Mouse (Mus musculus) left cerebral cortex, postnatal 4 days (tissue): Measurements from ENCODE around the gene Klhl24. TPM values are rescaled to one million over a fixed set of nuclear protein-coding genes. Genes with fewer than 3 reads are reported as not detected.
"Not testable (repeated sequence)": the region's sequence is repeated elsewhere in the genome, so short reads cannot be mapped to it uniquely, and the experiment has no call there.

Experiments used
- DNase-seq: peaks from one replicate; pipeline ENCODE4 v3.0.0-alpha.2; 2022
- intact Hi-C: fragments of 180-260 bp; cut with DNase I; formaldehyde crosslinking; loops from one replicate; pipeline ENCODE4 v1.15.1; 2025
- total RNA-seq, 2 experiments: library from RNA; stranded (reverse); gene quantifications; 2 replicates each; pipeline ENCODE4 v1.2.3; 2021

The Klhl24 gene
- 10 to 100 TPM; 73.1 to 73.4 TPM for total RNA-seq

DNA sequence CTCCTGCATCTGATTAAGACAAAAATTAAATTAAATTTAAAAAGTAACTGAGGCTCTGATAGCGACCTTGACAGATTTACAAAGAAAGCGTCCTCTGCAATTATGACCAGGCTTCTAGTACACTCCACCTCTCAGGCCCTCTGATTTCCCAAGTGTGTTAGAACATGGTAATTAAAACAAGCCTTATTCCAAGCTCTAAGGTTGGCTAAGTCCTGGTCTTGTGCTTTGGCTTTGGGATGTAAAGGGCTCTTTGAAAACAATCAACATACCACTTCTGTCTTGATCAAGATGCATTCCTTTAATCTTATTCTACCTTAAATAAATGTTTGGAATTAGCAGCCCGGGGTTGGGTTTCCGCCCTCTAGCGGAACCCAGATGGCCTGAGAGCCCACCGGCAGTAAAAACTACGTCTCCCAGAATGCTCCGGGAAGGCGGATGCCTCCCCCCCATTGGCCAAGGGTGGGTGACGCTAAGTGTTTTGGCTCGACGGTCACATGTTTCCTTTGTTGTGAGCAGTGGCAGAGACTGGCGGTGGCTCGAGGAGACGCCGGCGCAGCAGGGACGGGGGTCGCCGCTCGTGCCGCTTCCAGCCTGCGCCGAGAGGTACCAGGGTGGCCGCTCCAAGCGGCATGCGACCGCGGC, at the start of gene Klhl24:
Klhl24 (plus strand) TSS at position 474 of the 642 bp plus-strand sequence.
- peak; percentile 96 for DNase-seq
- intact Hi-C loops, result loop anchor here (10.0 kb wide), 1 partner anchor 372 kb away; no protein-coding TSS in a partner anchor

DNA sequence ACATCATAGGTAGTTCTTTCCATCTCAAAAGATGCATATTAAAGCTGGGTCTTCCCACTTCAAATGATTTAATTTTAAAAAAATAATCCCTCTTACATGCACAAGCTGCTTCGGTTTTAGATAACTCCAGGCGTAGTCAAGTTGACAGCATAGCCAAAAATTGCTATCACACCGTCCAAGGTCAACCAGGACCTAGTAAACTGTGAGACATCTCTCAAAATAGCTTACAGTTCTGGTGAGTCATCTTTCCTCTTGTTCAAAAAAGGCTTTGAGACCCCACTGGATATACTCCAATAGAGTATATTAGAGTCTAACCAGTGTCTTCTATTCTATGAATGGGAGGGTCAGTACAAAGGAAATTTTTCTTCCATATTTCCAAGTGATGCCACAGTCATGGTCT, 44.7 kb upstream of the Klhl24 start:
- no peak for DNase-seq
- intact Hi-C loops, result no loop called here

DNA sequence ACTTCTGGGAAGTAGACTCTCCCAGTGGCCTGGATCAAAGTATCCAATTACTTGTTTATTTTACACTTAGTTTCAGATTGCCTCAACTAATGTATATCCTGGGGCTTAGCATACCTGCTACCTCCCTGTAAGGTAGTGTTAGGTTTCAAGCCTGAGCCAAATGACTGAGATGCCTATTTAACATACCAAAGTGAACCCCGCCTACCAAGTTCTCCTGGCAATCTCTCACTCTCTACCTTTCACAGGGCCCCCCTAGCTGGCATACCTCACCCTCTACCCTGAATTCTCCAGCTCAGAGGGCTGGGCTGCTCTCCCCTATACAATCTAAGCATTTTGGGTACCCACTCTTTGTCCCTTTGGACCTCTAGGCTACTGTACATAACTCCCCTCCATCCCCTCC, 24.6 kb upstream of the Klhl24 start:
- DNase-seq, result no peak

DNA sequence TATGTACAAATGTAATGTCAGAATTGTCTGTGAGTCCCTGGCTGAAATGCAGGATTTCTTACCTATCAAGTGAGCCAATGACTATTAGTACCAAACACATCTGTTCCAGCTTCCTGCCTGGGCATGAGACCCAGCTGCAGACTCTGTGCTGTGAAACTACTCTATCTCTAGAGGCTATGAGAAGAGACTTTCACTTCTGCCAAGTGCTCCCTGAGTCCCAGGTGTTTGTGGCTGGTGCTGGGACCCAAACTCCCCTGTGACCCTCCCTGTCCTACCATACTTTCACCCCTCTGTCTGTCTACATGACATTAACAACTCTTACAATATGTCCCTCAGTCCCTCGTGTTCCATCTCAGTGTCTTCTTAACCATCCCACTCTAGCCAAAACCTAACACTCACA, 20.7 kb upstream of the Klhl24 start:
- intact Hi-C loops, result no loop called here
- DNase-seq, result no peak

More for the DNA sequence above, 24.6 kb upstream of the Klhl24 start:
- intact Hi-C loops, result no loop called here

DNA sequence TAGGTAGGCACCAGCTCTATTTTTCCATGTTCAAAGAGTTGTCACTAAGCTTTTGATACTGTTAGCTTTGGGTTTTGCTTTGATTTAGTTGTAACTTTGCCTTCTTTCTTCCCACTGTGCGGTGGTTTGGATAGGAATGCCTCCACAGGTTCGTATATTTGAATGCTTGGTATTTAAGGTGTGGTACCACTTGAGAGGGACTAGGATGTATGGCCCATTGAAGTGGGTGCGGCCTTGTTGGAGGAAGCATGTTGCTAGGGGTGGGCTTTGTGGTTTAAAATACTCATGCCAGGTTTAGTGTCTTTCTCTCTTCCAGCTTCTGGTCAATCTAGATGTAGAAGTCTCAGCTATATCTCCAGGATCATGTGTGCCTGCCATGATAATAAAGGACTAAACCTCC, 17.1 kb upstream of the Klhl24 start:
- intact Hi-C loops, result no loop called here
- no peak for DNase-seq

DNA sequence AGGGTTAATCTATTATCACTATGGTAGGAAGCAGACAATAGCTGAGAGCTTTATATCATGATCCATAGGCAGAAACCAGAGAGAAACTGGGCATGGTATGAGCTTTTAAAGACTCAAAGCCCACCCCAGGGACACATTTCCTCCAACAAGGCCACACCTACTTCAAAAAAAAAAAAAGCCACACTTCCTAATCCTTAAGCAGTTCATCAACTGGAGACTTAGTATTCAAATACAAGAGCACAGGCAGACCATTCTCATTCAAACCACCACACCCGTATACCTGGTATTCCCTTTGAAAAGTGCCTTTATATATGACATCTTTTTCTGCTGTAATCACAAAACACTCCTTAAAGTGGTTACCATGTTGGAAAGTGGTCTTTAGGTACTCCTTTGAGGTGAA, 12.7 kb upstream of the Klhl24 start:
- no peak for DNase-seq
- intact Hi-C loops, result no loop called here

DNA sequence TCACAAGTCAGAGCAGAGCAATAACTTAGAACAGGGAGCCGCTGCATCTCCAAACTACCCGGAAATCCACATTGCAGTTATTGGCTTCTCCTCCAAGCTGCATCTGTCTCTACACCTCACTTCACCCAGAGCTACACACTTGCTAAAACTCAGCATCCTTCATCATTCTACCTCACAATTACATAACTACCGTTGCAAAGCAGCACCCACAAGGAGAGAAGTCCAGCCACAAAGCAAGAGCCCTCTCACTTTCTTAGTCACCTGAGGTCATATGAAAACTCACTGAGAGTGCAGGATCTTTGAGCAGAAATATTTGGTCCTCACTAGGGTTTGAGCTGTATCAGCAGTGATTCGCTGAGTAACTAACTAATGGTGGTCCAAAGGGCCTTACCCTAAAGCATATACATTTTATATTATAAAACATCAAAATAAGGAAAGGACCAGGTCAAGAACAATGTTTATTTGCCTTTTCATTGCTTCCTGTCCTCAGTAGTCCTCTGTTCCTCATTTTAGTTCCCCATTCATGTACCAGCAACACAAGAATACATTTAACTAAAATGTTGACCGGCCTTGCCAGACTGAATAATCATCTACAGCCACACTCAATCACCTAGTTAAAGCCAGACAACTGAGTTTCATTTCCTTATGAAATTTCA, 12.0 kb upstream of the Klhl24 start:
- intact Hi-C loops, result no loop called here
- no peak for DNase-seq

DNA sequence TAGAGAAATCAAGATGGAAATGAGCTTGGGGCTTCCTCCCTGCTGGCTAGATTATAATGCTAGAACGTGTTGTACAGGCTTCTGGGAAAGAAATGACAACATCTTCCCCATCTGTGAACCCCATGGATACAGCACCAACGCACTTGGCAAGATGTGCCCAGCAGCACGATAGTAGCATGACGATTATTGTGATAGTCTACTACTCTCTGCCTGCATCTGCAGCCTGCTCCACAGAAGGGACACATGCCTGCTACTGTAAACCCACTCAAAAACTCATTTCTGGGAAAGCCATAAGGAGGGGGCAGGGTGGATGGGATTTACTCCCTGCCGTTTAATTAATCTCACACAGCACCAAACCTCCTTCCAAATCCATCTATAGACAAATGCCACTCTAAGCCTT, 10.4 kb upstream of the Klhl24 start:
- DNase-seq, result no peak
- intact Hi-C loops, result no loop called here

DNA sequence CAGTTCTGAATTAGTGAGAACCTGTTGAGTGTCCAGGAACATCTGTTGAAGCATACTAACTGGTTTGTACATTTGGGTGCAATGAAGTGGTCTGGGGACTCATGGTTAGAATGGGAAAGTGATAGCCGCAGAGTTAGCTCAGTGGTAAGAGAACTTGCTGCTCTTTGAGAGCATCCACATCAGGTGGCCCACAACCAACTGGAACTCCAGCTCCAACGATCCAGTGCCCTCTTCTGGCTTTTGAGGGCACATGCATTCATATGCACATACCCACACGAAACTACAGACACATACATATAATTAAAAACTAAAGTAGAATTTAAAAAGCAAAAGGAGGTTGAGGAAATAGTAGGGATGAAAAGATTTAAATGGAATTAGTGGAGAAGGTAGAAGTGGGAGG, 7.7 kb upstream of the Klhl24 start:
- intact Hi-C loops, result loop anchor here (10.0 kb wide), 1 partner anchor 365 kb away; no protein-coding TSS in a partner anchor
- DNase-seq, result no peak

DNA sequence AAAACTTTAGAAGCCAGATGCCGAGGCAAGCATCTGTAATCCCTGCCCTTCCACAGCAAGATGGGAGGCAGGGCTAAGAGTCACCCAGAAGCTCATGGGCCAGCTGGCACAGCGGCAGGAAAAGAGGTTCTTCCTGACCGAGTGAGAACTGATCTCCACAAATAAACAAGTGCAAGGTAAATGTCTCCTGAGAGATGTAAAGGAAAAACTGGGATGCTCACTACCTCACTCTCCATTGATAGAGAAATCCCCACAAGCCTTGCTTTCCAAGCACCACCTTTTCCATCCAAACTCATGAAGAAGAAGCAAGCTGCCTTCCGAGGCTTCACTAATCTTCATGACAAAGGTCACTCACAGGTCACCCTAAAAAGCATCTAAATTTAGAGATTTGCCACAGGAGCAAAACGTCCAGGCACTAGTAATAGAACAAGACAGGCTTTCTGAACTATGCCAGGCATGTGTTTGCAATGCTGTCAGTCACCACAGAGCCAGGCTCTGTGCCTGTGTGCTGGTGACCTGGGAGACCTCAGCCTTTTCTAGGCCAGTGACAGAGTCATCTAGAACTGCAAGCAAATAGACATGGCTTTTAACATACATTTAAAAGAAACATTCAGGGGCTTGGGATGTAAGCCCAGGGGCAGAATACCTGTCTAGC, 6.3 kb upstream of the Klhl24 start:
- intact Hi-C loops, result loop anchor here (10.0 kb wide), 1 partner anchor 366 kb away; no protein-coding TSS in a partner anchor
- DNase-seq, result no peak

DNA sequence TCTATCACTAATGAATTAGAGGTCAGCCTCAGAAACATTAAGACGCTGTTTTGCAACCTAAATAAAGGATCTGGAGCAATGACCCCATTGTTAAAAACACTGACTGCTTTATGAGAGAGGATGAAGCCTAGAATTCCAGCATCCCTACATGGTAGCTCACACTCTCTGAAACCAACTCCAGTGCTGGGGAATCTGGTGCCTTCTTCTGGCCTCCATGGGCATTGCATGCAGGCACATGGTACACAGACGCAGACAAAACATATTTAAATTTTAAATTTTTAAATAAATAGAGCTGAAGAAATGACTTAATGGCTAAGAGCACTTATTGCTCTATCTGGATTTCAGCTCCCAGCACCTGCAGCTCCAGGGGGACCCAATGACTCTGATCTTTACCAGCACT, 1.4 kb upstream of the Klhl24 start:
- intact Hi-C loops, result loop anchor here (10.0 kb wide), 1 partner anchor 371 kb away; no protein-coding TSS in a partner anchor

DNA sequence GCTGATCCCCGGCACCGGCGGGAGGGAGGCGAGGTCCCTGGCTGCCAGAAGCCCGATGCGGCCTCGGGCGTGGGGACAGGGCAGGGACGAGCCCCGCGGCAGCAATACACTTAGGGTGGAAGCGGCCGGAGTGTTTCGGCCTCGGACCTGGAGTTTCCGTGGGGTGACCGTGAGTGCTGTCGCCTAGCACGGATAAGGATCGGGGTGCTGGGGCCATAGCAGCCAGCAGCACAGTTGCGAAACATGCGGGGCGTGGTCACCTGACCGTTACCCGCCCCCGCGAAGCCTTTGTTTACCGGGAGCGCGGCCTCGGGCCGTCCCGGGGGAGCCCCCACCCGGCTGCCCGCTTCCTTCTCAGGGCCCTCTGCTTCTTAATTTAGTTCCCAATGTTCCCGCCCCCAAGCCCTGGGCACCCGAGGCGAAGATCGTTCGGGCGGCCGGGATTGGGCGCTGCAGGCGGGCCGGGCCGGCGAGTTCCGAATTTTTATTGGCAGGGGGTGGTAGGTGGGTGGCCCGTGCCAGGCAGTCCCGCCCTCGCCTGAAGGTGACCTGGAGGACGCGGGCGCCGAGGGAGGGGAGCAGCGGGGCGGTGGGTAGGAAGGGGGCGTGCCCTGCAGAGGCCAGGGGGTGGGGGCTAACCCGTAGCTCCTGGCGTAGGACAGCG, 501 bp downstream of the Klhl24 start:
- intact Hi-C loops, result loop anchor here (10.0 kb wide), 1 partner anchor 373 kb away; no protein-coding TSS in a partner anchor
- peak; percentile 91 for DNase-seq

More for the DNA sequence above, 1.4 kb upstream of the Klhl24 start:
- peak; percentile 6 for DNase-seq

DNA sequence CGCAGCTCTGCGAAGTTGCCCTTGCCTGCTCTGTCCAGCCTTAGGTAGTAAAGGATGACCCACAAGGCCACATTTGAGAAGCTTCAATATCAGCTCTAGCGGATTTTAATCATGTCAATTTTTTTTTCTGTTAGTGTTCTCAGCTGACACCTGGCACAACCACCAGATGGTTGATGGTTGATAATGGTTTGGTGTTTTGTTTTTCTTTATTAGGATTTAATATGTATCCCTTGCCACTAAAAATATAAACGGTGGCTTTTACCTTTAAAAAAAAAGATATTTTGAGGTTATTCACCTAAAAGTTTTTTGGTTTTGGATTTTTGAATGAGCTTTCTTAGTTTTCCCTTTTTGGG, 1.0 kb downstream of the Klhl24 start:
- intact Hi-C loops, result loop anchor here (10.0 kb wide), 1 partner anchor 374 kb away; no protein-coding TSS in a partner anchor
- no peak for DNase-seq

DNA sequence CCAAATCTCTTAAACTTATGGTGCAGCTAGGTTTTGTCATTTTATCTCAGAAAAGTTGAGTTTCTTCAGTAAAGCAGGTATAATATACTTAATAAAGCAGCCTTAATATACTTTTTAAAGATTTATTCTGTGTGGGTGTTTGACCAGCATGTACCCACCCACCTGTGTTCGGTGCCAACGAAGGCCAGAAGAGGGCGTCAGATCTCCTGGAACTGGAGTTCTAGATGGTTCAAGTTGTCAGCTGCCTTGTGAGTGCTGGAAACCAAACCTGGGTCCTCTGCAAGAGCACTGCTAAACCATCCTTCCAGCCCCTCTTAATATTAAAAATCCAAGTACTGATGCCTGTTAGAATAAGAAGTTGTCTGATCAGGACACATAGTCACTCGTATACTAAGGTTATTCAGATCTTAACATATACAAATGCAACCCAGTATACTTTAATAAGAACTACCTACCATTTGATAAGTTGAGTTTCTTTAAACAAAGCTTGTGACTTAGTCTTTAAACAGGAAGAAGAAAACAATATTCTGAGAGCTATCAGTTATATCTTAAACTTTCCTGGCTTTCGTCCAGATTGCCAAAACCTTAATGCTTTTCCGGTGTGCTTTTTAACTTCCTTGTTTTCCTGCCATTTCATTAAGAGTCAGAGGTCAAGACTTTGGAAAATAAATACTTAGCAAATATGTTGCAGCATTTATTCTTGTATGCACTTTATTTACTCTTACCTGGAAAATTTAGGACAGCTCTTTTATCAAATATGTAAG, 1.7 kb downstream of the Klhl24 start:
- intact Hi-C loops, result loop anchor here (10.0 kb wide), 1 partner anchor 374 kb away; no protein-coding TSS in a partner anchor
- DNase-seq, result peak; percentile 13

DNA sequence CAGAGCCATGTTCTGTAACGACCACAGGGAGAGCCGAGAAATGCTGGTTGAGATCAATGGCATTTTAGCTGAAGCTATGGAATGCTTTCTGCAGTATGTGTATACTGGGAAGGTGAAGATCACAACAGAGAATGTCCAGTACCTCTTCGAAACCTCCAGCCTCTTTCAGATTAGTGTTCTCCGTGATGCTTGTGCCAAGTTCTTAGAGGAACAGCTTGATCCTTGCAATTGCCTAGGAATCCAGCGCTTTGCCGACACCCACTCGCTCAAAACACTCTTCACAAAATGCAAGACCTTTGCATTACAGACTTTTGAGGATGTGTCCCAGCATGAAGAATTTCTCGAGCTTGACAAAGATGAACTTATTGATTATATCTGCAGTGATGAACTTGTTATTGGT, 9.7 kb downstream of the Klhl24 start:
- intact Hi-C loops, result no loop called here
- no peak for DNase-seq

DNA sequence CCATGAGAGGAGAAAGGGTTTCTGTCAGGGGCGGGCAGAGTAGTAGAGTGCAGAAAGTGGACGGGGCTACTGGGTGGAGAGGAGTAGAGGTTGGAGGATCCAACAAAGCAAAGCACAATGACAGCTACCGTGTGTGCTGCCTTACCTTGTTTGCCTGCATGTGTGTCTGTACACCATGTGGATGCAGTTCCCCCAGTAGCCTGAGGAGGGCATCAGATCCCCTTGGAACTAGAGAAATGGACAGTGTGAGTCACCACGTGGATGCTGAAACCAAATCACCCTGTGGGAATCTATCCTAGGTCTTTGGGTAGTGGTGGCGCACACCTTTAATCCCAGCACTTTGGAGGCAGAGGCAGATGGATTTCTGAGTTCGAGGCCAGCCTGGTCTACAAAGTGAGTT, 11.6 kb downstream of the Klhl24 start:
- peak; percentile 2 for DNase-seq
- intact Hi-C loops, result no loop called here

DNA sequence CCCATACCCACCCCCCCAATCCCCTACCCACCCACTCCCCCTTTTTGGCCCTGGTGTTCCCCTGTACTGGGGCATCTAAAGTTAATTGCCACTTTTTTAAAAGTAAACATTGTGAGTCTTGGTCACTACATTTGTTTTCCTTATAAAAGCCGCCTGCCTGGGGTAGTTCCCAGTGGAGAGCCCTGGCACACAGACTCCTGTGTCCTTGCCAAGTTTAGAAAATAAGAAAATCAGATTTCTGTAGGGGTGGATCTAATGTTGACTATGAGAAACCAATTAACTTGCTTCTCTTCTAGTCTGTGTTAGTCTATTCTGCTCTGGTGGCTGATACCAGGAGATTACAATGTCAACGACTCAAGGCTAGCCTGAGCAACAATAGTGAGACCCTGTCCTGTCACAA, 15.3 kb downstream of the Klhl24 start:
- DNase-seq, result no peak
- intact Hi-C loops, result no loop called here

DNA sequence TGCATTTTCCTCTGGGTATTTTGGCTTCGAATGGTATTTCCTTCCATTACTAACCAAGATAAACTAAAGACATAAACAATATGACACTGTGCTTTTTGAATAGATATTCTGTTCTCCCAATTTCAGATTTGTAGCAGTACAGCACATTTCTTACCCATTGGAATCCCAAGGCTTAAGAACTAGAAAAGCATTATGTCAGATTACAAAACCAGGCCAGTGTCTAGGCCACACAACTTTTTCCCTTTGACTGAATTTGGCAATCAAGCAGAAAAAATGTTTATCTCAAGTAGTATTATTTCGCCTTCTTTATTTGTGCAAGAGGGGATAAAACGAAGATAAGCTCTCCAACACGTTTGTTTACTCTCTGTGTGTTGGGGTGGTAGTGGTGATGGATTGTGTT, 18.7 kb downstream of the Klhl24 start:
- intact Hi-C loops, result no loop called here
- no peak for DNase-seq

DNA sequence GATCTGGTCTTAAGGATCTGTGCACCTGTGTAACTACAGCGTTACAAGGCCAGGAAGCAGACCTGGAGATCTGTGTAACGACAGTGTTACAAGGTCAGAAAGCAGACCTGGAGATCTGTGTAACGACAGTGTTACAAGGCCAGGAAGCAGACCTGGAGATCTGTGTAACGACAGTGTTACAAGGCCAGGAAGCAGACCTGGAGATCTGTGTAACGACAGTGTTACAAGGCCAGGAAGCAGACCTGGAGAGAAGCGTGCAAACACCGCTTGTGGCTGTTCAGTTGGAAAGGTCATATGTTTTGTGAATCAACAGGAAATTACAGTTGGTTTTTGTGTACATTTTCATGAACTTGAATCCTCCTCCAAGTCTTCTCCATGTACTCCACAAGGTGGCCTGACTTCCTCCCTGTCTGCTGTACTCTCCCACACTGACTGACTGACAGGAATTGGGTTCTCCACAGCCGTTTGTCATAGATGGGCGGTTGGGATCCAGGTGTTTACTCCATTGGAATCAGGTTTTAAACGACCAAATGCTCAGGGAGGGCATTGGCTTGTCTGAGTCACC, 29.1 kb downstream of the Klhl24 start:
- intact Hi-C loops, DNase-seq: not testable (repeated sequence)

DNA sequence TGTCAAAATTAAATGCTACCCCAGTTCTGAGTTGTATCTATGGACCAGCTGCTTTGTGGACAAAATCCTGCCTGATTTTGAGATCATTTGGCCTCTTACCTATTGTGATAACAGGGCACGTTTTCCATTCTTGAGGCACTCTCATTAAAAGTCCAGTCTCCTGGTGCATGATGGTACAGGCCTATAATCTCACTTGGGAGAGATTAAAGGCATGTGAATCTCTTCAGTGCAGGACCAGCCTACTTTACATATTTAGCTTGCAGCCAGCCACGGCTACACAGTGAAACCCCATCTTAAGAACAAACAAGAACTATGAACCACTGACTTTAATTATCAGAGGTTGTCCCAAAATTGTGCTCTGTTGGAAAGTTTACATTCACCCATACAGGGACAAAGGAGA, 33.1 kb downstream of the Klhl24 start:
- DNase-seq, result no peak
- intact Hi-C loops, result no loop called here
